Mouse (Mus musculus) limb, embryonic 12.5 days (tissue): ENCODE measurements around the gene Vax2. TPM values are rescaled to one million over a fixed set of nuclear protein-coding genes. Genes with fewer than 3 reads are reported as not detected.

ENCODE experiments used
- ATAC-seq: fragments of 200-750 bp; cut with Nextera tagmentation; 2 replicates; pipeline ENCODE4 v1.8.0; 2017; ENCODE audit warnings: low read depth, moderate TSS enrichment; ENCODE audit not compliant: insufficient number of reproducible peaks, insufficient read depth, low FRiP score, low TSS enrichment
- H3K27ac ChIP-seq: fragments of 300-500 bp; sonication (generic); 2 replicates; pipeline ENCODE4 v1.5.1; 2016; ENCODE audit warnings: mild to moderate bottlenecking, moderate library complexity
- H3K27me3 ChIP-seq: fragments of 300-500 bp; sonication (generic); 2 replicates; pipeline ENCODE4 v1.6.1; 2016; ENCODE audit warnings: mild to moderate bottlenecking, moderate library complexity
- H3K36me3 ChIP-seq: fragments of 300-500 bp; sonication (generic); 2 replicates; pipeline ENCODE4 v1.6.1; 2016; ENCODE audit warnings: mild to moderate bottlenecking, moderate library complexity
- H3K4me1 ChIP-seq: fragments of 300-500 bp; sonication (generic); replicated peaks from 2 replicates; pipeline ENCODE4 v1.6.1; 2016
- H3K4me2 ChIP-seq: fragments of 300-500 bp; sonication (generic); 2 replicates; pipeline ENCODE4 v1.6.1; 2016; ENCODE audit warnings: mild to moderate bottlenecking, moderate library complexity
- H3K4me3 ChIP-seq: fragments of 300-500 bp; sonication (generic); replicated peaks from 2 replicates; pipeline ENCODE4 v1.5.1; 2016; ENCODE audit warnings: mild to moderate bottlenecking
- H3K9ac ChIP-seq: fragments of 300-500 bp; sonication (generic); replicated peaks from 2 replicates; pipeline ENCODE4 v1.6.1; 2016; ENCODE audit warnings: mild to moderate bottlenecking, moderate library complexity
- H3K9me3 ChIP-seq: fragments of 300-500 bp; sonication (generic); 2 replicates; pipeline ENCODE4 v1.6.1; 2016; ENCODE audit warnings: mild to moderate bottlenecking, moderate library complexity
- WGBS: fragments of 180-500 bp; shearing (Covaris S2); methylation state at CpG from one replicate; pipeline ENCODE4 v1.1.7; 2016; 5-methylcytosine and 5-hydroxymethylcytosine counted together
- polyA plus RNA-seq: library from polyadenylated mRNA; unstranded; fragments of >200 nt; fragmentation: Nextera tagmentation; extraction: Ambion mirVana; gene quantifications from 2 replicates; pipeline ENCODE4 v1.2.1, GENCODE M21; 2016

Vax2 gene
- polyA plus RNA-seq = 0.76 and 1.1 TPM in 2 replicates

DNA sequence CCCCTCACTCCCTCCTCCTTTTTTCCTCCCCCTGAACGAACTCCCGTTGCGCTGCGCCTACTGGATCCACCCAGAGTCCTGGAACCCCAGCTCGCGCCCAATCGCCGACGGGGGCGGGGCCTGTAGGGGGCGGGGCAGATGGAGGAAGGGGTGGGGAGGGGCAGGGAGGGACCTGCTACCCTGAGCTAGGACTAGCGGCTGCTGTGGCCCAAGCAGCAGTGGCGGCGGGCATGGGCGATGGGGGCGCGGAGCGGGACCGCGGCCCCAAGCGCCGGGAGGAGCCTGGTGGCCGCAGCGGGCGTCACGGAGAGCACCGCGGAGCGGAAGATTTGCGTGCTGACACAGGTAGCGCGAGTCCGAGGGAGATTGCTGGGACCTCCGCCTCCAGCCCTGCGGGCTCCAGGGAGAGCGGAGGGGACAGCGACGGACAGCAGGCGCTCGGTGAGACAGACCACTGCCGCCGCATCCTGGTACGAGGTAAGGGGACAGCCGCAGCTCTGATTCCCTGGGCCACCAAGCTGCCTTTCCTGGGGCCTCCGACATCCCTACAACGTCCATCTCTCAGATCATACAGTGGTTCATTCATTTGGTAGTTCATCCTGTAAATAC, at the start of gene Vax2:
Gene Vax2 (plus strand): TSS at position 198 of the 609 bp plus-strand sequence.
- Histone ChIP-seq H3K9ac (peak within 1 kb of the TSS; percentile 31; the same call in 1 of the 2 replicates), H3K27me3 (peaks cover 100% of the 10 kb centered on the region), H3K27ac (no peak within 1 kb of the TSS), H3K9me3 (no peaks in the 10 kb centered on the region), H3K4me3 (peak within 1 kb of the TSS; percentile 47), H3K4me2 (peak within 1 kb of the TSS; percentile 79), H3K36me3 (no peaks in the 10 kb centered on the region), H3K4me1 (peaks cover 44% of the 10 kb centered on the region)
- peak; percentile 79 for ATAC-seq
- under 1% methylated on average over 46 of the region's 46 CpGs for WGBS

DNA sequence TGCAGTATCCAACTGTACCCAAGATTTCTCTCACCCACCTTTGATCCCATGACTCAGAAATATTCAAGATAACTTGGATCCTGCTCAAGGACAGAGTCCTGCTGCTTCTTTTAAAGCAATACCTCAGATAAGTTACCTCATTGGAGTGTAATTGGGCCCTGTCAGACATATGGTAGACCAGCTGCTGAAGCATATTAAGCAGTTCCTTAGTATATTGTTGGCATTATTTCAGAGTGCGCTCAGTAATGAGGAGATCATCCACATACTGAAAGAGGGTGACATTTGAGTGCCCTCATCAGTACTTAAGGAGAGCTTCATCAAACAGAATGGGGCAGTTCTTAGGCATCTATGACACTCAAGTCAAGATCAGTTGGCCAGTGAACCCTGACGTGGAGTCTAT, 46.1 kb upstream of the Vax2 start:
- Histone ChIP-seq H3K9ac (no peak overlapping the region), H3K27ac (no peak overlapping the region), H3K4me2 (no peak overlapping the region), H3K27me3 (no peaks in the 10 kb centered on the region), H3K36me3 (no peaks in the 10 kb centered on the region), H3K9me3 (no peaks in the 10 kb centered on the region), H3K4me1 (no peaks in the 10 kb centered on the region), H3K4me3 (no peak overlapping the region)
- 90% methylated on average over 2 of the region's 2 CpGs for WGBS
- ATAC-seq = no peak

DNA sequence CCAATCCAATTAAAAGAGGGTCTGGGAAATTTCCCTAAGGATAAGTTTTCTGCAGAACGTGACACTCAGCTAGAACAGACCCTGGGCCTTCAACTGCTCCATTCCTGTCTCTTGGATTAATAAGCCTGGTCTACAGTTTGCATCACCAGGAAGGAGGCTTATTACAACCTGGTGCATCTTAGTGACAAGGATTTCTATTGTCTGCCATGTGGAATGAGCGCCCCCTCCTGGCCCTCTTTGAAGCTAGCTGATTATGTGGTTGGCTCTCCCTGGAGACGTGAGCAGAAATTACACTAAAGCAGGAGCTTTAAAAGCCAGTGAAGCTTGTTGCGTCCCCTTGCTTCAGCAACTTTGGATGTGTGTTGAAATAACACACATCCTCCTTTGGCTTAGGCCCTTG, 37.7 kb upstream of the Vax2 start:
- Histone ChIP-seq H3K27ac (no peak overlapping the region), H3K4me3 (no peak overlapping the region), H3K27me3 (peaks cover 7% of the 10 kb centered on the region; the same call in 1 of the 2 replicates), H3K36me3 (no peaks in the 10 kb centered on the region), H3K4me1 (no peaks in the 10 kb centered on the region), H3K4me2 (no peak overlapping the region), H3K9me3 (no peaks in the 10 kb centered on the region), H3K9ac (no peak overlapping the region)
- 7% methylated on average over 4 of the region's 4 CpGs for WGBS
- ATAC-seq = no peak

DNA sequence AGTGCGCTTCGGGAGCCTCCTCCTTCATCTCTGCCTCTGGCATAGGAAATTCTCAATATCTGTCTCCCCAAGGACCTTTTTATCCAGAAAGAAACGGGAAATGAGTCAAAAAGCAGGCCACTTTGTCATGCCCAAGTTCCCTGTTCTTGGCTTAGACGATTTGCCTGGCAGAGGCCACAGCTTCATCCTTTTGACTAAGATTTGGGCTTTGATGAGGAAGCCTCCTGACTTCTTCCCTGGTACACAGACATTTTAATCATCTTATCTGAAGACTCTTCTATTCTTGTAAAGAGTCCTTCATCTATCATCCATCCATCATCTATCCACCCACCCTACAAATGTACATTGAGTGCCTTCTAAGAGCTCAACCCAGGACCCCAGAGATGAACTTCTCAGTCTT, 33.3 kb upstream of the Vax2 start, which contains the start of gene Cd207:
Gene Cd207 (minus strand): TSS at position 101 of the 400 bp plus-strand sequence.
- Histone ChIP-seq H3K27me3 (peaks cover 21% of the 10 kb centered on the region; the same call in 1 of the 2 replicates), H3K4me1 (no peaks in the 10 kb centered on the region), H3K36me3 (no peaks in the 10 kb centered on the region), H3K4me3 (no peak within 1 kb of the TSS), H3K9me3 (no peaks in the 10 kb centered on the region), H3K27ac (no peak within 1 kb of the TSS), H3K9ac (no peak within 1 kb of the TSS), H3K4me2 (no peak within 1 kb of the TSS)
- WGBS = 69% methylated on average over 4 of the region's 4 CpGs
- ATAC-seq = no peak

DNA sequence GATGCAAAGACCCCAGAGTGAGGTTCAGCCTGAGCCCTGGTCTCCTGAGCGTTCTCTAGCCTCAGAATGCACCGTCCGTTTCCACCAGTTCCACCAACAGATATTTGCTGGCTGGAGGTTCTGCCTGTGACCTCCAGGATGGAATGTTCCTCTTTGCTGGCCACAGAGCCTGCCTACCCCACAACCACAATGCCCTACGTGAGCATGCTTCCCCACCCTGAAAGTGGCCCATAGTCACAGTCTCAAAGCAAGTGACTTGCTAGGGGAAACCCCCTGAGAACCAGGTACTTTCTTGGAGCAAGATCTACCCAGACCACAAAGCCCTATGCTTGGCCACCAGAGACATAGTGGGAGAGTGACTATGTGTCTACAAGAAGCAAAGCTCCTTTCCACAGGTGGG, 21.7 kb upstream of the Vax2 start:
- H3K9me3 ChIP-seq = no peaks in the 10 kb centered on the region
- peaks cover 84% of the 10 kb centered on the region for H3K27me3 ChIP-seq
- no peak overlapping the region for H3K4me3 ChIP-seq
- WGBS = 81% methylated on average over 4 of the region's 4 CpGs
- no peak for ATAC-seq
- H3K27ac ChIP-seq = no peak overlapping the region
- no peak overlapping the region for H3K9ac ChIP-seq
- H3K36me3 ChIP-seq = no peaks in the 10 kb centered on the region
- no peaks in the 10 kb centered on the region for H3K4me1 ChIP-seq
- no peak overlapping the region for H3K4me2 ChIP-seq

DNA sequence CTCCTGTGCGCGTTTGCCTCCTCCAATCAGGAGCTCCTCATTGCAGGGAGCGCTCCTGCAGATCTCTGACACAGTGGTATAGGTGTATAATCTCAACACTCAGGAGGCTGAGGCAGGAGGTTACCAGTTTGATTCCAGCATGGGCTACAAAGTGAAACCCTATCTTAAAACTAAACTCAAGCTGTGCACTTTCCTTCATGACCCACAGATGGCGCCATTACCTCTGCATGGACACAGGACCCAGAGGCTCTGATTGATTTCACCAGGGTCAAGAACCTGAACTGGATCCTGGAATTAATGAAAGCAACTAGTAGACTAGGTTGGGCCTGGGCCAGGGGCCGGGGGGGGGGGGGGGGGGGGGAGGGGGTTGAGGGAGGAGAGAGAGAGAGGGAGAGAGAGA, 20.8 kb upstream of the Vax2 start:
- Histone ChIP-seq H3K4me1 (no peaks in the 10 kb centered on the region), H3K9me3 (no peaks in the 10 kb centered on the region), H3K36me3 (no peaks in the 10 kb centered on the region), H3K27me3 (peaks cover 90% of the 10 kb centered on the region), H3K27ac (no peak overlapping the region), H3K9ac (no peak overlapping the region), H3K4me3 (no peak overlapping the region), H3K4me2 (no peak overlapping the region)
- 26% methylated on average over 5 of the region's 5 CpGs for WGBS
- ATAC-seq = no peak

DNA sequence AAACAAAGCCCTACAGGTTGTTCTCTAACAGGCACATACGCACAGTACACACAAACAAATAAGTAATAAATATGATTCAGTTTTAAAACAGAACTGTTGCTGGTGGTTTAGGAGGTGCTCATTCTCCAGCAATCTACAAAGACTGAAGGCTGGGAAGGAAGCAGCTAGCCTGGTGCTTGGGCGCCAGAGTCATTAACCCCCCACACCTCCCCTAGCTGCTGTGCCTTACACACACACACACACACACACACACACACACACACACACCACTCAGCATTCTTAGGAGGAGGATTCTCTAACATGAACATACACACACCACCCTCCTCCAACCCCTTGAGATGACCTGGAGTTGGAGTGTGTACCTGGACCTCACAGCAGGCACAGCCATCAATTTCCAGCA, 20.1 kb upstream of the Vax2 start:
- Histone ChIP-seq H3K4me2 (no peak overlapping the region), H3K36me3 (no peaks in the 10 kb centered on the region), H3K27ac (no peak overlapping the region), H3K4me1 (no peaks in the 10 kb centered on the region), H3K9me3 (no peaks in the 10 kb centered on the region), H3K4me3 (no peak overlapping the region), H3K9ac (no peak overlapping the region), H3K27me3 (peaks cover 91% of the 10 kb centered on the region)
- no peak; the same call in 1 of the 2 replicates for ATAC-seq
- WGBS = 64% methylated on average over 2 of the region's 2 CpGs

DNA sequence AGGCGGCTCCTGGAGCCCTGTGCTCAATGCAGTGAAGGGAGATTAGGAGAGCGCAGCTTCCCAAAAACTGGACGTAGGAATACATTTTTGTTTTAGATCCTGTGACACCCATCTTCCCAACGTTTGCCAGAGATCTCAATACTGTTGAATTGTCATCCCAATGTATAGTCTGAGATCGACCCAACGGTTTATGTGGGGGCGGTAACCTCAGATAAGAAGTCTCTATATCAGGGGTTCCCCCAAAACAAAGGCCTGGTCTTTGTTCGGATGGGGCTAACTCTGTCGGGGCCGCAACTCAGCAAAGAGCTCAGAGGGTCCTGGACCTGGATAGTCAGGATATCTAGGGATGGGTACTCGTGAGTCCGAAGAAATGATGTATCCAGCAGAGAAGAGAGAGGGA, 18.1 kb upstream of the Vax2 start:
- no peak overlapping the region for H3K27ac ChIP-seq
- no peak for ATAC-seq
- no peaks in the 10 kb centered on the region for H3K9me3 ChIP-seq
- peaks cover 11% of the 10 kb centered on the region for H3K4me1 ChIP-seq
- H3K9ac ChIP-seq = no peak overlapping the region
- no peaks in the 10 kb centered on the region for H3K36me3 ChIP-seq
- no peak overlapping the region for H3K4me3 ChIP-seq
- H3K4me2 ChIP-seq = no peak overlapping the region
- H3K27me3 ChIP-seq = peaks cover 95% of the 10 kb centered on the region
- 3% methylated on average over 12 of the region's 12 CpGs for WGBS

DNA sequence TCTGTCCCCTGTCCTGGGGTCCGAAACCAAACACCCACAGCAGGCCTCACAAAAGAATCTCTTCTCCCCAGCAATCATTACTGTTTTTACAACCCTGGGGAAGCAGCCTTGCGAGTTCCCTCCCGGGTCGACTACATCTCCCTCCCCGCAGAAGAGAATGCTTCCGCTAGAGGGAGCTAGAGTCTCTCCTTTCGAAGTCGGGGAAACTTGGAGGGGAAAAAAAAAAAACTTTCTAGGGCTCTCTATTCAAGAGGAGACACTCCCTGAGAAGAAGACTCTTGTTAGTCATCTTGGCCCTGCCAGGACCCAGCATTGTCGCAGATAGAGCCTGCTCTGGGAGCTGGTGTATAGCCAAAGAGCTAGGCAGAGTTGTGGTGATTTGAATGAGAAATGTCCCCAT, 17.2 kb upstream of the Vax2 start:
- H3K9me3 ChIP-seq = no peaks in the 10 kb centered on the region
- H3K27ac ChIP-seq = no peak overlapping the region
- 0 out of 2 replicates have a peak overlapping the region, but pooled peaks have one; percentile 10 for H3K4me3 ChIP-seq
- peaks cover 12% of the 10 kb centered on the region for H3K4me1 ChIP-seq
- H3K27me3 ChIP-seq = peaks cover 99% of the 10 kb centered on the region
- 1% methylated on average over 9 of the region's 9 CpGs for WGBS
- 0 out of 2 replicates have a peak overlapping the region, but pooled peaks have one; percentile 13 for H3K4me2 ChIP-seq
- H3K36me3 ChIP-seq = no peaks in the 10 kb centered on the region
- H3K9ac ChIP-seq = no peak overlapping the region
- ATAC-seq = no peak

DNA sequence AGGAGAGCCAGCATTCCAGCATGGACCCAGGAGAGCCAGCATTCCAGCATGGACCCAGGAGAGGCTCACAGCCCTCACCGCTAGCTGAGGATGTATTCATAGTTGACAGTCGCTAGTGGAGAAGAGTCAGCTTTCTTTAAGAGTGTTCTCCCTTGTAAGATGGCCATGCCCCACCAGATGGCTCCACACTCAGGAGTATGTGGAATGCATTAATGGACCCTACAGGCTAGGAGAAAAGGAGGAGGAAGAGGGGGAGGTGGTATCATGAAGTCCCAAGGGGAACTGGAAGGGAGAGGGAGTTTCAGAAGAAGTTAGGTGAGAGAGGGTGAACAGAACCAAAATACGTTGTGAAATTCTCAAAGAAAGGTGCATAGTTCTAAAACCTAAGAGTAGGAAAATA, 15.3 kb upstream of the Vax2 start:
- Histone ChIP-seq H3K4me1 (peaks cover 12% of the 10 kb centered on the region), H3K9ac (no peak overlapping the region), H3K4me2 (no peak overlapping the region), H3K27ac (no peak overlapping the region), H3K36me3 (no peaks in the 10 kb centered on the region), H3K27me3 (peaks cover 96% of the 10 kb centered on the region), H3K4me3 (no peak overlapping the region), H3K9me3 (no peaks in the 10 kb centered on the region)
- ATAC-seq = no peak
- 5% methylated on average over 3 of the region's 3 CpGs for WGBS

DNA sequence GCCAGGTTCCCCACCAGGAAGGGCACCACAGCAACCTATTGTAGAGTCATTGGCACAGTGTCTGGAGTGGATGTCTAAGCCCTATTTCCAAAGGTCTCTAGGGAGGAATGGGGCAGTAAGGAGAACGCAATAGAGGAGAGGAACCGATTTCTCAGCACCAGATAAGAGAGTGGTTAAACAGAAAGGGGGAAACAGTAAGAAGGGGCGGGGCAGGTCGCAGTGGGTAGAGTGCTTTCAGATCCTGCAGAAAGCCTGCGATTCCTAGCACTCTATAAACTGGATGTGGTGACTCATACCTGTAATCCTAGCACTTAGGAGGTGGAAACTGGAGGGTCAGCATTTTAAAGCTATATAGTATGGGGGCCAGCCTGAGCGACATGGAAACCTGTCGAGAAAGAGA, 14.4 kb upstream of the Vax2 start:
- Histone ChIP-seq H3K9me3 (no peaks in the 10 kb centered on the region), H3K4me2 (no peak overlapping the region), H3K27me3 (peaks cover 96% of the 10 kb centered on the region), H3K36me3 (no peaks in the 10 kb centered on the region), H3K27ac (no peak overlapping the region), H3K4me1 (peaks cover 12% of the 10 kb centered on the region), H3K9ac (no peak overlapping the region), H3K4me3 (no peak overlapping the region)
- no peak for ATAC-seq
- WGBS = under 1% methylated on average over 7 of the region's 7 CpGs

DNA sequence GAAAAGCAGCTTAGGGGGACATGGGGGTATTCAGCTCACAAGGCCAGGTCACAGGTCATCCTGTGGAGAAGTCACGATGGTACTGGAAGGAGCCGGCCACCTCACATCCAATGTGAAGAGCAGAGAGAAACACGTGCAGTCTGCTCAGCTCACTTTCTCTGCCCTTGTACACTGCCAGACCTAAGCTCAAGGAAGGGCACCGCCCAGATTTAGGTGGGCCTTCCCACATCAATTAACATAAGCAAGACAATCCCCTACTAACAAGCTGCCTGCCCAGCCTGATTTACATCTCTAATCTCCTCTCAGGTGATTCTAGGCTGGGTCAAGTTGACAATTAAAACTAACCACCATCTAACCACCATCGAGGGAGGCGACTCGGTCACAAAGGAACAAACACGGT, 13.1 kb upstream of the Vax2 start:
- H3K27me3 ChIP-seq = peaks cover 95% of the 10 kb centered on the region
- H3K27ac ChIP-seq = no peak overlapping the region
- H3K36me3 ChIP-seq = no peaks in the 10 kb centered on the region
- H3K9me3 ChIP-seq = no peaks in the 10 kb centered on the region
- ATAC-seq = no peak
- H3K4me1 ChIP-seq = peaks cover 19% of the 10 kb centered on the region
- H3K9ac ChIP-seq = no peak overlapping the region
- 6% methylated on average over 8 of the region's 8 CpGs for WGBS
- no peak overlapping the region for H3K4me2 ChIP-seq
- H3K4me3 ChIP-seq = no peak overlapping the region
